Mouse (Mus musculus): ENCODE results near the gene Faap20. TPM values are rescaled to one million over a fixed set of nuclear protein-coding genes. Genes with fewer than 3 reads are reported as not detected.

Faap20 gene
- polyA plus RNA-seq, 1 experiment from 2014 or later, result 73.8 TPM

- Histone ChIP-seq H3K36me3 (ENCODE audit: control insufficient read depth, insufficient read depth, low read length) (no peaks in the 10 kb centered on the region), H3K9ac (ENCODE audit: low read depth, low read length) (no peak overlapping the region), H3K27ac (ENCODE audit: low read depth, low read length) (no peak overlapping the region), H3K27me3 (ENCODE audit: control insufficient read depth, insufficient read depth, low read length) (no peaks in the 10 kb centered on the region), H3K4me2 (replicated peaks; ENCODE audit: low read depth, low read length) (no peak overlapping the region), H3K4me1 (ENCODE audit: control insufficient read depth, insufficient read depth, low read length) (no peaks in the 10 kb centered on the region), H3K9me3 (ENCODE audit: control insufficient read depth, low read length) (no peaks in the 10 kb centered on the region), H3K4me3 (ENCODE audit: low read length) (no peak overlapping the region)
- ATAC-seq (ENCODE audit: low FRiP score, low TSS enrichment), result no peak
- WGBS, result 61% methylated on average over 2 of the region's 2 CpGs
These were observed 47.5 kb downstream of the Faap20 start for GRCm38 (mm10) chr4:155297057-155297456.

GRCm38 (mm10) chr4:155298826-155299225 is 49.2 kb downstream of the Faap20 start:
- no peak for ATAC-seq (ENCODE audit: low FRiP score, low TSS enrichment)
- H3K4me1 ChIP-seq (ENCODE audit: control insufficient read depth, insufficient read depth, low read length), result no peaks in the 10 kb centered on the region
- no peak overlapping the region for H3K4me3 ChIP-seq (ENCODE audit: low read length)
- H3K27me3 ChIP-seq (ENCODE audit: control insufficient read depth, insufficient read depth, low read length), result no peaks in the 10 kb centered on the region
- 87% methylated on average over 4 of the region's 4 CpGs for whole genome bisulfite sequencing
- H3K9ac ChIP-seq (ENCODE audit: low read depth, low read length), result no peak overlapping the region
- no peaks in the 10 kb centered on the region for H3K36me3 ChIP-seq (ENCODE audit: control insufficient read depth, insufficient read depth, low read length)
- H3K9me3 ChIP-seq (ENCODE audit: control insufficient read depth, low read length), result no peaks in the 10 kb centered on the region
- no peak overlapping the region for H3K27ac ChIP-seq (ENCODE audit: low read depth, low read length)
- no peak overlapping the region for H3K4me2 ChIP-seq (replicated peaks; ENCODE audit: low read depth, low read length)

- Histone ChIP-seq H3K4me1 (ENCODE audit: control insufficient read depth, insufficient read depth, low read length) (no peaks in the 10 kb centered on the region), H3K4me2 (replicated peaks; ENCODE audit: low read depth, low read length) (no peak overlapping the region), H3K9ac (ENCODE audit: low read depth, low read length) (no peak overlapping the region), H3K27me3 (ENCODE audit: control insufficient read depth, insufficient read depth, low read length) (no peaks in the 10 kb centered on the region), H3K27ac (ENCODE audit: low read depth, low read length) (no peak overlapping the region), H3K36me3 (ENCODE audit: control insufficient read depth, insufficient read depth, low read length) (no peaks in the 10 kb centered on the region), H3K4me3 (ENCODE audit: low read length) (no peak overlapping the region), H3K9me3 (ENCODE audit: control insufficient read depth, low read length) (no peaks in the 10 kb centered on the region)
- WGBS, result 73% methylated on average over 21 of the region's 21 CpGs
- ATAC-seq (ENCODE audit: low FRiP score, low TSS enrichment), result no peak
These were observed 51.0 kb downstream of the Faap20 start for GRCm38 (mm10) chr4:155300421-155301097.

- Histone ChIP-seq H3K4me3 (ENCODE audit: low read length) (no peak overlapping the region), H3K4me1 (ENCODE audit: control insufficient read depth, insufficient read depth, low read length) (no peaks in the 10 kb centered on the region), H3K36me3 (ENCODE audit: control insufficient read depth, insufficient read depth, low read length) (no peaks in the 10 kb centered on the region), H3K9ac (ENCODE audit: low read depth, low read length) (no peak overlapping the region), H3K27me3 (ENCODE audit: control insufficient read depth, insufficient read depth, low read length) (no peaks in the 10 kb centered on the region), H3K9me3 (ENCODE audit: control insufficient read depth, low read length) (no peaks in the 10 kb centered on the region), H3K27ac (ENCODE audit: low read depth, low read length) (no peak overlapping the region), H3K4me2 (replicated peaks; ENCODE audit: low read depth, low read length) (no peak overlapping the region)
- ATAC-seq (ENCODE audit: low FRiP score, low TSS enrichment), result no peak
- 93% methylated on average over 7 of the region's 7 CpGs for WGBS
These were observed 51.5 kb downstream of the Faap20 start for GRCm38 (mm10) chr4:155301098-155301447.

- H3K9me3 ChIP-seq (ENCODE audit: control insufficient read depth, low read length), result no peaks in the 10 kb centered on the region
- H3K36me3 ChIP-seq (ENCODE audit: control insufficient read depth, insufficient read depth, low read length), result no peaks in the 10 kb centered on the region
- ATAC-seq (ENCODE audit: low FRiP score, low TSS enrichment), result no peak
- 31% methylated on average over 4 of the region's 4 CpGs for WGBS
- H3K27me3 ChIP-seq (ENCODE audit: control insufficient read depth, insufficient read depth, low read length), result no peaks in the 10 kb centered on the region
- no peak overlapping the region for H3K27ac ChIP-seq (ENCODE audit: low read depth, low read length)
- H3K4me1 ChIP-seq (ENCODE audit: control insufficient read depth, insufficient read depth, low read length), result peaks cover 5% of the 10 kb centered on the region; the same call in 1 of the 2 replicates
- no peak overlapping the region for H3K9ac ChIP-seq (ENCODE audit: low read depth, low read length)
- H3K4me3 ChIP-seq (ENCODE audit: low read length), result no peak overlapping the region
- H3K4me2 ChIP-seq (replicated peaks; ENCODE audit: low read depth, low read length), result no peak overlapping the region
These were observed 52.4 kb downstream of the Faap20 start for GRCm38 (mm10) chr4:155301965-155302364.

- no peak overlapping the region for H3K4me3 ChIP-seq (ENCODE audit: low read length)
- ATAC-seq (ENCODE audit: low FRiP score, low TSS enrichment), result no peak
- H3K9me3 ChIP-seq (ENCODE audit: control insufficient read depth, low read length), result no peaks in the 10 kb centered on the region
- no peak overlapping the region for H3K27ac ChIP-seq (ENCODE audit: low read depth, low read length)
- H3K36me3 ChIP-seq (ENCODE audit: control insufficient read depth, insufficient read depth, low read length), result no peaks in the 10 kb centered on the region
- peaks cover 13% of the 10 kb centered on the region; the same call in 1 of the 2 replicates for H3K4me1 ChIP-seq (ENCODE audit: control insufficient read depth, insufficient read depth, low read length)
- H3K9ac ChIP-seq (ENCODE audit: low read depth, low read length), result no peak overlapping the region
- no peak overlapping the region for H3K4me2 ChIP-seq (replicated peaks; ENCODE audit: low read depth, low read length)
- no peaks in the 10 kb centered on the region for H3K27me3 ChIP-seq (ENCODE audit: control insufficient read depth, insufficient read depth, low read length)
- 87% methylated on average over 7 of the region's 7 CpGs for WGBS
These were observed 55.0 kb downstream of the Faap20 start for GRCm38 (mm10) chr4:155304508-155305096.

GRCm38 (mm10) chr4:155305531-155306031 is 56.0 kb downstream of the Faap20 start:
- 63% methylated on average over 8 of the region's 8 CpGs for WGBS
- H3K4me3 ChIP-seq (ENCODE audit: low read length), result no peak overlapping the region
- H3K4me2 ChIP-seq (replicated peaks; ENCODE audit: low read depth, low read length), result no peak overlapping the region
- H3K4me1 ChIP-seq (ENCODE audit: control insufficient read depth, insufficient read depth, low read length), result peaks cover 13% of the 10 kb centered on the region; the same call in 1 of the 2 replicates
- ATAC-seq (ENCODE audit: low FRiP score, low TSS enrichment), result no peak
- H3K27me3 ChIP-seq (ENCODE audit: control insufficient read depth, insufficient read depth, low read length), result no peaks in the 10 kb centered on the region
- no peaks in the 10 kb centered on the region for H3K36me3 ChIP-seq (ENCODE audit: control insufficient read depth, insufficient read depth, low read length)
- no peaks in the 10 kb centered on the region for H3K9me3 ChIP-seq (ENCODE audit: control insufficient read depth, low read length)
- no peak overlapping the region for H3K27ac ChIP-seq (ENCODE audit: low read depth, low read length)
- no peak overlapping the region for H3K9ac ChIP-seq (ENCODE audit: low read depth, low read length)

Other genes starting within 250 kb of the Faap20 start
- 1.8 and 3.1 TPM in 2 replicates for gene Plch2, start 193.0 kb upstream of the Faap20 start, polyA plus RNA-seq (2014; fragmentation: Nextera tagmentation; extraction: Ambion mirVana)
- gene Pex10, start 182.8 kb upstream of the Faap20 start, polyA plus RNA-seq (2014; fragmentation: Nextera tagmentation; extraction: Ambion mirVana), result 7.1 and 13.7 TPM in 2 replicates
- gene Rer1, start 163.4 kb upstream of the Faap20 start, polyA plus RNA-seq (2014; fragmentation: Nextera tagmentation; extraction: Ambion mirVana), result 167 and 180 TPM in 2 replicates
- gene Morn1, start 163.2 kb upstream of the Faap20 start, polyA plus RNA-seq (2014; fragmentation: Nextera tagmentation; extraction: Ambion mirVana), result 5.8 and 6.9 TPM in 2 replicates
- 24.0 and 24.5 TPM in 2 replicates for gene Ski, start 27.2 kb upstream of the Faap20 start, polyA plus RNA-seq (2014; fragmentation: Nextera tagmentation; extraction: Ambion mirVana)
- gene Prkcz, start 111.6 kb downstream of the Faap20 start, polyA plus RNA-seq (2014; fragmentation: Nextera tagmentation; extraction: Ambion mirVana), result 7.8 and 10.2 TPM in 2 replicates
- gene Gabrd, start 148.3 kb downstream of the Faap20 start, polyA plus RNA-seq (2014; fragmentation: Nextera tagmentation; extraction: Ambion mirVana), result 0.07 TPM in 1 of 2 replicates, not detected in the other
- gene Cfap74, start 159.4 kb downstream of the Faap20 start, polyA plus RNA-seq (2014; fragmentation: Nextera tagmentation; extraction: Ambion mirVana), result 2.2 and 2.3 TPM in 2 replicates
- gene Tmem52, start 219.3 kb downstream of the Faap20 start, polyA plus RNA-seq (2014; fragmentation: Nextera tagmentation; extraction: Ambion mirVana), result 0.44 and 0.57 TPM in 2 replicates
- gene Gnb1, start 241.6 kb downstream of the Faap20 start, polyA plus RNA-seq (2014; fragmentation: Nextera tagmentation; extraction: Ambion mirVana), result 493 and 553 TPM in 2 replicates